Mouse (Mus musculus) erythroblast, embryonic 14.5 days (primary cell): ENCODE data around the gene Fam90a1a. TPM values are rescaled to one million over a fixed set of nuclear protein-coding genes. Genes with fewer than 3 reads are reported as not detected.
"Not testable (repeated sequence)": the region's sequence is repeated elsewhere in the genome, so short reads cannot be mapped to it uniquely, and the experiment has no call there.

Experiments
- H3K27me3 ChIP-seq: 2 replicates; pipeline ENCODE4 v1.6.1; 2012; ENCODE audit warnings: inconsistent platforms; ENCODE audit not compliant: control insufficient read depth
- H3K36me3 ChIP-seq: 2 replicates; pipeline ENCODE4 v1.6.1; 2012; ENCODE audit warnings: mild to moderate bottlenecking, inconsistent platforms; ENCODE audit not compliant: control insufficient read depth
- H3K4me1 ChIP-seq: 2 replicates; pipeline ENCODE4 v1.6.1; 2012; ENCODE audit warnings: inconsistent platforms; ENCODE audit not compliant: control insufficient read depth
- H3K4me3 ChIP-seq: replicated peaks from 2 replicates; pipeline ENCODE3; 2012; ENCODE audit warnings: moderate library complexity, mild to moderate bottlenecking, inconsistent platforms
- H3K9me3 ChIP-seq: 2 replicates; pipeline ENCODE4 v1.6.1; 2012; ENCODE audit warnings: low read length, inconsistent platforms, mixed read lengths; ENCODE audit not compliant: control insufficient read depth
- GATA1 ChIP-seq: IDR thresholded peaks from 2 replicates; pipeline ENCODE4 v1.6.1; 2012; ENCODE audit warnings: low read length, inconsistent platforms, mixed read lengths
- TAL1 ChIP-seq: IDR thresholded peaks from 3 replicates; pipeline ENCODE4 v1.6.1; 2012; ENCODE audit warnings: low read length, inconsistent platforms, mixed read lengths
- polyA plus RNA-seq: library from polyadenylated mRNA; stranded (reverse); fragments of >175 nt; gene quantifications from 2 replicates; pipeline ENCODE4 v1.2.3, GENCODE M21; 2012

Gene Fam90a1a
- polyA plus RNA-seq = not detected in 2 replicates

DNA sequence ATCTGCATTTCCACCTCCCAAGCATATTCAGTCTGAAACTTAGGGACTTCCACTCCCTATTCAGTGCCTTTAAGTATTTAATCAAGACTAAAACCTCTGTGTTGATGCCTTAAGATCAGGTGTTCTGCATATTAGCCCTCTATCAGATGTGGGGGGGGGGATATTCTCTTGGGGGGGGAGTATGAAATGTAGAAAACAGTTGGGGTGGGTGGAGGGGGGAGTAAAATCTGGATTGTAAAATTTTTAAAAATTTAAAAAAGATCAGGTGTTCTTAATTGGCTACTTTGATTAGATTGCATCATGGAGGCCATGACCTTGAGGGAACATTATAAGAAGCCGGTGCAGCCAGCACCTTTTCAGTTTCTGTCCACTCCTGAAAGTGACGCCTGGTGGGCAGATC is at the start of gene Fam90a1a:
Fam90a1a (plus strand) TSS at position 301 of the 400 bp plus-strand sequence.
- no peaks in the 10 kb centered on the region for H3K36me3 ChIP-seq
- no peaks in the 10 kb centered on the region for H3K9me3 ChIP-seq
- H3K4me3 ChIP-seq = no peak within 1 kb of the TSS
- TF ChIP-seq GATA1 = no peak
- TF ChIP-seq TAL1 = no peak
- H3K27me3 ChIP-seq = no peaks in the 10 kb centered on the region
- no peaks in the 10 kb centered on the region for H3K4me1 ChIP-seq

DNA sequence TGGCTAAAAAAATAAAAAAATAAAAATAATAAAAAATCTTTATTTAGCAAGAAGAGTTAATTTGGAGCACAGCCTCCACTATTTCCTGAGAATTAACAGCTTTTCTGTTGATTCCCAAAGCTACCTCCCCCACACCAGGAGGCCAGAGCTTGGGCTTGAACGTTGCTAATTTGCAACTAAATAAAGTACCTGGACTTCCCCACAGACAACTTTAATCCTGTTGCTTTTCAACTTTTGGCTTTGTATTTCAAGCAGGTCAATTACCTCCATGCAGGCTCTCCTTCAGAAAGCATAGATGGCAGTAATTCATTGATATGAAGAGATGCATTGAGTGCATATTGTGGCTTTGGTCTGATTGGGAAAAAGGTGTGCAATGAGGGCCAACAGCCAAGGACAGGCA is 46.6 kb upstream of the Fam90a1a start:
- H3K27me3 ChIP-seq = no peaks in the 10 kb centered on the region
- H3K4me3 ChIP-seq = no peak overlapping the region
- no peaks in the 10 kb centered on the region for H3K4me1 ChIP-seq
- no peaks in the 10 kb centered on the region for H3K36me3 ChIP-seq
- TF ChIP-seq TAL1 (no peak), GATA1 (no peak)
- H3K9me3 ChIP-seq = no peaks in the 10 kb centered on the region

- Histone ChIP-seq H3K4me3 (no peak overlapping the region), H3K9me3 (no peaks in the 10 kb centered on the region), H3K4me1 (no peaks in the 10 kb centered on the region), H3K36me3 (no peaks in the 10 kb centered on the region), H3K27me3 (no peaks in the 10 kb centered on the region)
- TF ChIP-seq TAL1 (no peak), GATA1 (no peak)
Observed at GRCm38 (mm10) chr8:21912554-21912953, 46.0 kb upstream of the Fam90a1a start.

GRCm38 (mm10) chr8:21915625-21916024 is 42.9 kb upstream of the Fam90a1a start:
- Histone ChIP-seq H3K27me3 (no peaks in the 10 kb centered on the region), H3K9me3 (no peaks in the 10 kb centered on the region), H3K4me1 (no peaks in the 10 kb centered on the region), H3K36me3 (no peaks in the 10 kb centered on the region), H3K4me3 (no peak overlapping the region)
- TF ChIP-seq TAL1 = no peak
- TF ChIP-seq GATA1 = no peak

GRCm38 (mm10) chr8:21930754-21931153 is 27.8 kb upstream of the Fam90a1a start:
- not testable (repeated sequence) for H3K4me3 ChIP-seq, H3K27me3 ChIP-seq, H3K36me3 ChIP-seq, H3K4me1 ChIP-seq, H3K9me3 ChIP-seq

DNA sequence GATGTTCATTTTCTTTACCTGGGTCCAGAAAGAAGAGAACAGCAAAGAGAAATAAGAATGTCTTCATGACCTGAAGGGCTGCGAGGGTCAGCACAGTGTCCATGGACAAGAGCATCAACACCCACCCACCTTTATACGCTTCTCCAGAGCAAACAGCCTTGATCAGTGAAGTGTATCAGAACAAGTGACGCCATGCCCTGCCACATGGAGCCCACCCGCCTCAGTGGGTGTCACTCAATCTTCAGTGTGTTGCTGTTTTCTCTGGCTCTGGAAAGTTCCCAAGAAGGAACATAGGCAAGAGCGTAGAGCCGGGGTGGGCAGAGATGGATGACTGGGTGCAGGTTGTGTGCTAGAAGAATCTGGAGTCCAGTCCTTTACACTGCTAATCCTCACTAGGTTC is 25.9 kb upstream of the Fam90a1a start, which contains the start of gene Defb15:
Defb15 (minus strand) TSS at position 101 of the 400 bp plus-strand sequence.
- TF ChIP-seq GATA1 (no peak), TAL1 (no peak)
- Histone ChIP-seq H3K27me3 (no peaks in the 10 kb centered on the region), H3K9me3 (no peaks in the 10 kb centered on the region; the same call in 1 of the 2 replicates), H3K4me3 (no peak within 1 kb of the TSS), H3K4me1 (no peaks in the 10 kb centered on the region), H3K36me3 (no peaks in the 10 kb centered on the region)

DNA sequence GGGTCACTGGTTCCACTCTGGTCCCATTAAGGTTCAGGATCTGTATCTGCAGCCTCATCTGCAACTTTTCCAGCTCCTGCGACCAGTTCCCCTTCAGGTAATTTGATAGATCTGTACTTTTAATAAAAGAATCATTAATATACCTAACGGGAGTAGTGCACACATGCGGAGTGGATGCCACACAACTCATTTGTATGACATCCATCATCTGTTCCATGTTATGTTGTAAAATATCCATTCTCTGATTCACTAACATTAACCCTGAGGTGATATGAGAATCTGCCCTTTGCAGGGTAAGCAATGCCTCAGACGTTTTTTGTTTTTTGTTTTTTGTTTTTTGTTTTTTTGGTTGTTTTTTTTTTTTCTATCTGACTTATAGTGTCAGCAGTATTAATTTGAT is 20.5 kb upstream of the Fam90a1a start, which contains the start of gene Defb35:
Defb35 (plus strand) TSS at position 301 of the 400 bp plus-strand sequence.
- H3K4me3 ChIP-seq, H3K36me3 ChIP-seq, H3K27me3 ChIP-seq, H3K4me1 ChIP-seq, H3K9me3 ChIP-seq: not testable (repeated sequence)

- H3K4me1 ChIP-seq = no peaks in the 10 kb centered on the region
- H3K9me3 ChIP-seq = peaks cover 3% of the 10 kb centered on the region; the same call in 1 of the 2 replicates
- no peak within 1 kb of the TSS for H3K4me3 ChIP-seq
- H3K36me3 ChIP-seq = no peaks in the 10 kb centered on the region
- no peaks in the 10 kb centered on the region for H3K27me3 ChIP-seq
- TF ChIP-seq TAL1 (no peak), GATA1 (no peak)
Observed at GRCm38 (mm10) chr8:21946462-21946861, 12.1 kb upstream of the Fam90a1a start, which contains the start of gene Defb13. TSS of gene Defb13 (plus strand) at chr8:21946762.

GRCm38 (mm10) chr8:21947311-21948017 is 11.1 kb upstream of the Fam90a1a start:
- no peak overlapping the region for H3K4me3 ChIP-seq
- no peaks in the 10 kb centered on the region for H3K4me1 ChIP-seq
- TF ChIP-seq GATA1 (no peak), TAL1 (no peak)
- no peaks in the 10 kb centered on the region for H3K9me3 ChIP-seq
- H3K36me3 ChIP-seq = no peaks in the 10 kb centered on the region
- no peaks in the 10 kb centered on the region for H3K27me3 ChIP-seq

- H3K36me3 ChIP-seq = no peaks in the 10 kb centered on the region
- no peaks in the 10 kb centered on the region for H3K9me3 ChIP-seq
- H3K4me3 ChIP-seq = no peak overlapping the region
- TF ChIP-seq TAL1 = no peak
- TF ChIP-seq GATA1 = no peak
- no peaks in the 10 kb centered on the region for H3K4me1 ChIP-seq
- no peaks in the 10 kb centered on the region for H3K27me3 ChIP-seq
Observed at GRCm38 (mm10) chr8:21955321-21955720, 3.2 kb upstream of the Fam90a1a start.
